Mouse (Mus musculus) intestine, embryonic 16.5 days (tissue): ENCODE results near the gene Josd2. TPM values are rescaled to one million over a fixed set of nuclear protein-coding genes. Genes with fewer than 3 reads are reported as not detected.

ENCODE experiments used
- ATAC-seq: fragments of 200-750 bp; cut with Nextera tagmentation; 2 replicates; pipeline ENCODE4 v1.8.0; 2017; ENCODE audit warnings: moderate TSS enrichment, moderate library complexity
- H3K27ac ChIP-seq: fragments of 300-500 bp; sonication (generic); 2 replicates; pipeline ENCODE4 v1.5.1; 2014; ENCODE audit warnings: mild to moderate bottlenecking, low read length
- H3K27me3 ChIP-seq: fragments of 300-500 bp; sonication (generic); replicated peaks from 2 replicates; pipeline ENCODE4 v1.6.1; 2014; ENCODE audit warnings: low read length, control low read depth, mixed read lengths; ENCODE audit not compliant: control insufficient read depth, insufficient read depth
- H3K36me3 ChIP-seq: fragments of 300-500 bp; sonication (generic); 2 replicates; pipeline ENCODE4 v1.6.1; 2014; ENCODE audit warnings: low read length, control low read depth; ENCODE audit not compliant: control insufficient read depth, insufficient read depth
- H3K4me1 ChIP-seq: fragments of 300-500 bp; sonication (generic); 2 replicates; pipeline ENCODE4 v1.6.1; 2014; ENCODE audit warnings: low read length, control low read depth, mixed read lengths; ENCODE audit not compliant: control insufficient read depth, insufficient read depth
- H3K4me2 ChIP-seq: fragments of 300-500 bp; sonication (generic); 2 replicates; pipeline ENCODE4 v1.6.1; 2014; ENCODE audit warnings: low read depth, low read length, control low read depth
- H3K4me3 ChIP-seq: fragments of 300-500 bp; sonication (generic); 2 replicates; pipeline ENCODE4 v1.5.1; 2014; ENCODE audit warnings: mild to moderate bottlenecking, low read length
- H3K9ac ChIP-seq: fragments of 300-500 bp; sonication (generic); 2 replicates; pipeline ENCODE4 v1.6.1; 2014; ENCODE audit warnings: low read depth, low read length
- H3K9me3 ChIP-seq: fragments of 300-500 bp; sonication (generic); 2 replicates; pipeline ENCODE4 v1.6.1; 2016; ENCODE audit warnings: low read length, control low read depth; ENCODE audit not compliant: control insufficient read depth
- WGBS: fragments of 180-500 bp; shearing (Covaris S2); extraction: QIAGEN DNeasy Blood & Tissue Kit; methylation state at CpG from one replicate; pipeline ENCODE4 v1.1.7; 2014; 5-methylcytosine and 5-hydroxymethylcytosine counted together
- polyA plus RNA-seq: library from polyadenylated mRNA; unstranded; fragments of >200 nt; fragmentation: Nextera tagmentation; extraction: Ambion mirVana; gene quantifications from 2 replicates; pipeline ENCODE4 v1.2.1, GENCODE M21; 2015

Josd2 gene
- 83.5 and 86.3 TPM in 2 replicates for polyA plus RNA-seq

DNA sequence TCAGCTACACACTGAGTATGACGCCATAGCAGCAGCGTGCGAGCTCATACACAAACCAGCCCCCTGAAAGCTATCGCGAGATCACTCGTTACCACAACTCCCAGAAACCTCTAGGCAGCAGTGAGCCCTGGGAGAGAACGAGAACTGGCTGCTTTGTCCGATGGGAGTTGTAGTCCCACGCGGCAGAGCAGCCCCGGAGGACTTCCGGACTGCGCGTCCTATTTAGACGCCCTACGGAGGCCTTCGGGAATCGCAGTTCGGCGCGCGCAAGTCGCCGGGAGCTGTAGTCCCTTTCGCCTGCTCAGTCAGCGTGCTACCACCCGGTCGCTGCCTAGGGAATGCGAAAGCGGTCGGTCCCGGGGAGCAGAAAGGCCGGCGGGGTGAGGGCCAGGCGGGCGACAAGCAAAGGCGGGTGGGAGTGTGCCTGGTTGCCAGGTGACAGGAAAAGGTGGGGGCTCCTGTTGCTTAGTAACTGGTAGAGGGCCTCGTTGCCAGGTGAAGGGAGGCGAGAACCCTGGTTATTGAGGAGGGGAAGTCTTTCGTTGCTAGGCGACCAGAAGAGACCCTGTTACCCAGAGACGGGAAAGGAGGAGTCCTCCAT lies at the start of gene Josd2:
Gene Josd2 (plus strand): TSS at position 170 of the 601 bp plus-strand sequence.
- ATAC-seq: peak; percentile 97
- peaks cover 13% of the 10 kb centered on the region for H3K27me3 ChIP-seq
- H3K4me1 ChIP-seq: peaks cover 19% of the 10 kb centered on the region
- WGBS: under 1% methylated on average over 42 of the region's 42 CpGs
- 0 out of 2 replicates have a peak, but pooled peaks cover 4% of the 10 kb centered on the region for H3K36me3 ChIP-seq
- H3K4me2 ChIP-seq: peak within 1 kb of the TSS; percentile 85
- no peaks in the 10 kb centered on the region for H3K9me3 ChIP-seq
- H3K27ac ChIP-seq: no peak within 1 kb of the TSS
- H3K9ac ChIP-seq: peak within 1 kb of the TSS; percentile 86
- peak within 1 kb of the TSS; percentile 82 for H3K4me3 ChIP-seq

DNA sequence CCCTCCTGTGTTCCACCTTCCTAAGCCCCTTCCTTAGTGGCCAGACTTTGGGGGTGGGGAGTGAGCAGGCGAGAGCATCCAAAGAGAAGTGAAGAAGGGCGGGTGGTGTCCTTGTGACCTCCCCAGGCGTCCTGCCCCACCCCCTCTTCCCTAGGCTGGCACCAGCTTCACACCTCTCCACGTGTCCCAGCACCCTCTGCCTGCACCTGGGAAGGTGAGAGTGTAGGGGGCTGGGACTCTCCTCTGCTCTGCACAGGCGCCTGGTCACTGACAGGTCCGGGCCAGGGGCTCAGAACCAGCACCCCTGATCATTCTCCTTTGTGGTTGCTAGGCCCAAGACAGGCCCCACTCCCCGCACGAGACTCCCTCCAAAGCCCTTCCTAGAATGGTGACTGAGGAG lies 40.1 kb upstream of the Josd2 start:
- 12% methylated on average over 8 of the region's 8 CpGs for WGBS
- Histone ChIP-seq H3K27ac (no peak overlapping the region), H3K4me2 (peak overlapping the region; percentile 72; the same call in 1 of the 2 replicates), H3K4me3 (no peak overlapping the region), H3K4me1 (peaks cover 4% of the 10 kb centered on the region; the same call in 1 of the 2 replicates), H3K27me3 (peaks cover 43% of the 10 kb centered on the region), H3K9ac (no peak overlapping the region), H3K9me3 (no peaks in the 10 kb centered on the region), H3K36me3 (no peaks in the 10 kb centered on the region)
- ATAC-seq: no peak

DNA sequence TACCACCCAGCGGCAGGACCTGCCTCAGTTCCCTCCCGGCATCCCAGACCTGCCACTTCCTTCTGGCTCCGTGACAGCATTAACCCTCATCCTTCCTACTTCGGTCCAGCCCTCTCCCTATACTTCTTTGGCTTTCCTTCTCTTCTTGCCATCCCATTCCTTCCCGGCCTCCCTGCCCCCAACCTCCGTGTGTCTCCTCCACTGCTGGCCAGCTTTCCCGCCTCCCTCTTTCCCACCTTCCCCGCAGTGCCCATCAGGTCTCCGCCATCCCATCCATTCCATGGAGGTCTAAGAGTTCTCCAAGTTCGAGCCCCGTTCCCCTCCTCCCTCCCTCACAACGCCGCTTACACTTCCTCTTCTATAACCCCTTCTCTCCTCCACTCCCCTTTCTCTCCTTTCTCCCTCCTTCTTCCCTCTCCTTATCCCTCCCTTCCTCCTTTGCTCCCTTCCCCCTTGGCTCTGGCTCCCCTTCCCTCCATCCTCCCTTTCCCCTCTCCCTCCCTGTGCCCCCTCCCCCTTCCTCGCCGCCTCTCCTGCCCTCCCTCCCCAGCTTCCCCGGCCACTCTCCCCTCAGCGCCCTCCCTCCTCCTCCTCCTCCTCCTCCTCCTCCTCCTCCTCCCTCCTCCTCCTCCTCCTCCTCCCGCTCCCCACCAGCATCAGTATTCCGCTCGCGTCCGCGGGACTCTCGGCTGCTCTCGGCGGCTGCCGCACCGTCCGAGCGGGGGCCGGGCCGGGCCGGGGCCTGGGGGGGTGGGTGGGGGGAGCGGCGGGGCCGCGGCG lies 39.4 kb upstream of the Josd2 start:
- H3K36me3 ChIP-seq: no peaks in the 10 kb centered on the region
- WGBS: 3% methylated on average over 17 of the region's 38 CpGs
- peaks cover 43% of the 10 kb centered on the region for H3K27me3 ChIP-seq
- H3K4me3 ChIP-seq: peak overlapping the region; percentile 49
- no peak overlapping the region for H3K27ac ChIP-seq
- no peaks in the 10 kb centered on the region for H3K9me3 ChIP-seq
- 0 out of 2 replicates have a peak, but pooled peaks have one; percentile 12 for ATAC-seq
- peak overlapping the region; percentile 64 for H3K9ac ChIP-seq
- H3K4me2 ChIP-seq: peak overlapping the region; percentile 72
- peaks cover 4% of the 10 kb centered on the region; the same call in 1 of the 2 replicates for H3K4me1 ChIP-seq

DNA sequence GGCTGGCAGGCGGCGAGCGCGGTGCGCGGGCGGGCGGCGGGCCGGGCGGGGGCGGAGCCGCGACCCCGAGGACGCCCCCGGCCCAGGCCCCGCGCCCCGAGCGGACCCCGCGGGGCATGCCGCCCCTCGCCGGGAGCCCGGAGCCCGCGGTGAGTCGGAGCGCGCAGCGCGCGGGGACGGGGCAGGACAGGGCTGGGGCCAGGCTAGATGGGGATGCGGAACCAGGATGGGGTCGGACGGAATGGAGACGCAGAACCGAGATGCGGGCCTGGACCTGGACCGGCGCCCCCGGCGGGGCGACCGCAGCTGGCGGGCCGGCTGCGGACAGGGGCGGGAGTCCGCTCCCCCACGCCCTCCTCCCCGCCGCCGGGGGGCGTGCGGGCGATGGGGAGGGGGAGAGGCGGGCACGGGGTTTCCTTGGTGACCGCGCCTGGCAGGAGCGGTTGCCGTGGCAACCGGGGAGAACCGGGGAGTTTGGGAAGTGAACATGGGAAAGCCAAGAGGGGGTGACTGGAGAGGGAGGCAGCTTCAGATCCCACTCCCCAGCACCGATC lies 38.7 kb upstream of the Josd2 start, which contains the start of gene Lrrc4b:
Gene Lrrc4b (plus strand): TSS at position 51 of the 554 bp plus-strand sequence.
- ATAC-seq: peak; percentile 56
- no peaks in the 10 kb centered on the region for H3K9me3 ChIP-seq
- H3K9ac ChIP-seq: peak within 1 kb of the TSS; percentile 64
- H3K36me3 ChIP-seq: no peaks in the 10 kb centered on the region
- H3K27ac ChIP-seq: no peak within 1 kb of the TSS
- H3K27me3 ChIP-seq: peaks cover 43% of the 10 kb centered on the region
- peaks cover 4% of the 10 kb centered on the region; the same call in 1 of the 2 replicates for H3K4me1 ChIP-seq
- WGBS: 1% methylated on average over 58 of the region's 69 CpGs
- peak within 1 kb of the TSS; percentile 72 for H3K4me2 ChIP-seq
- peak within 1 kb of the TSS; percentile 49 for H3K4me3 ChIP-seq

DNA sequence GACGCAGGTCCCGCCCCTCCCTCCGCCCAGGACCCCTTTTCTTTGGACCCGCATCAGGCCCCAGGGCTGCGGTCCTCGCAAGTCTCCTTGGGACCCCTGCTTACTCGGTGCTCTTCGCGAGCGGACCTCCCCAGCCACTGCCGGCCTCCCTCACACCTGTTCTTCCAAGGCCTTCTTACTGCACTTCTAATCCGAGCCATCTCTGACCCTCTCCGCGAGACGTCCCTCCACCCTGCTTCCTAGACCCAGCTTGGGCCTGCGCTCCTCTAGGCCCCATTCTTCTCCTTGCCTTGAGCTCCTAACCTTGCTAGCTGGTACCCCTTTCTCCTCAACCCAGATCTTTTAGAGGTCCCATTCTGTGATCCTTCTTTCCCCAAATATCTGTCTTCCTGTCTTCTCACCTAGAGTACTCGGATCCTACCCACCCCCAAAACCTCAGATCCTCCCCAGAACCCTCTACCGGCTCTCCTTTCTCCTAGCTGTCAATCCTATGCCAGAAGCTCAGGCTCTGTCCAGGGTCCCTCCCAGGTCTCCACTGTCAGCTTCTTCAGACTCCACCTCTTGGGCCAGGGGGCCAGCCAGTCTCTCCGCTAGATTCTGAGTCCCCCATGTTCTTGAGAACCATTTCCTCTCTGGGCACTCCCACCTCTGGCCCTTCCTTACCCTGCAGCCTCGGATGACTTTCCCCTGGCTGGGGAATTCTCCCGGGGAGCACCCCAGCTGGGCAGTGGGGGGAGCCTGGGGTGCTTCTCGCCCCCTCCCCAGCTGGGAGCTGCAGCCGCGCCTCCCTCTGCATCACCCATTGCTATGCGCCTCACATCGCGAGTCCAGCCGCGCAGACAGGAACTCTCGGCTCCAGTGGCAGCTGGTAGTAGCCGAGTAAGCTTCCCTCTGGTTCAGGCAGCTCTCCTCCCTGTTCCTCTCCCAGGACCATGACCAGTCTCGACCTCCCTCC lies 38.0 kb upstream of the Josd2 start:
- H3K4me2 ChIP-seq: peak overlapping the region; percentile 72
- no peaks in the 10 kb centered on the region for H3K36me3 ChIP-seq
- no peaks in the 10 kb centered on the region for H3K9me3 ChIP-seq
- ATAC-seq: no peak
- no peak overlapping the region for H3K27ac ChIP-seq
- H3K9ac ChIP-seq: peak overlapping the region; percentile 64; the same call in 1 of the 2 replicates
- H3K4me3 ChIP-seq: peak overlapping the region; percentile 49
- peaks cover 4% of the 10 kb centered on the region; the same call in 1 of the 2 replicates for H3K4me1 ChIP-seq
- WGBS: 2% methylated on average over 32 of the region's 32 CpGs
- peaks cover 43% of the 10 kb centered on the region for H3K27me3 ChIP-seq

DNA sequence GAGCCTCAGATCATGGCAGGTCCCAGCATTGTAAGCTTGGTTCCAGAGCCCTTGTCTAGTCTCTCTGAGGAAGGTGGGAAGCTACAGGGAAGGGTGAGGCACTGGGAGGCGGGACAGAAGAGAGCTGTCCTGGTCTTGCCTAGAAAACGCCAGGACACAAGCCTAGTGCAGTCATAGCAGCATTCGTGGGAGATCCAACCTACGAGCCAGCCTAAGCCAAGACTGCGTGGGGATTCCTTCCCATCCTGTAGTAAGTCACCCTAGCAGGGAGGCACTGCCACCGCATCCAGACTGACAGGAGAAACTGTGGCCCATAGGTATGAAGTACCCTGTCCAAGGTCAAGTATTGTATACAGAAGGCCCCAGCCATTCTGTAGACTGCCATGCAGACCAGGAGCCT lies 35.2 kb upstream of the Josd2 start:
- Histone ChIP-seq H3K27ac (no peak overlapping the region), H3K4me3 (no peak overlapping the region), H3K4me2 (no peak overlapping the region), H3K27me3 (peaks cover 44% of the 10 kb centered on the region), H3K9ac (no peak overlapping the region), H3K36me3 (no peaks in the 10 kb centered on the region), H3K9me3 (no peaks in the 10 kb centered on the region), H3K4me1 (peaks cover 4% of the 10 kb centered on the region; the same call in 1 of the 2 replicates)
- no peak for ATAC-seq
- 65% methylated on average over 6 of the region's 6 CpGs for WGBS

GRCm38 (mm10) chr7:44433371-44433770 lies 34.4 kb upstream of the Josd2 start:
- Histone ChIP-seq H3K9me3 (no peaks in the 10 kb centered on the region), H3K4me1 (peaks cover 4% of the 10 kb centered on the region; the same call in 1 of the 2 replicates), H3K4me2 (no peak overlapping the region), H3K4me3 (no peak overlapping the region), H3K27ac (no peak overlapping the region), H3K36me3 (no peaks in the 10 kb centered on the region), H3K27me3 (peaks cover 37% of the 10 kb centered on the region), H3K9ac (no peak overlapping the region)
- ATAC-seq: peak; percentile 32; the same call in 1 of the 2 replicates
- 3% methylated on average over 7 of the region's 7 CpGs for WGBS

GRCm38 (mm10) chr7:44434089-44434488 lies 33.7 kb upstream of the Josd2 start:
- Histone ChIP-seq H3K4me2 (no peak overlapping the region), H3K9ac (no peak overlapping the region), H3K4me1 (peaks cover 3% of the 10 kb centered on the region; the same call in 1 of the 2 replicates), H3K27ac (no peak overlapping the region), H3K4me3 (no peak overlapping the region), H3K27me3 (peaks cover 33% of the 10 kb centered on the region), H3K36me3 (no peaks in the 10 kb centered on the region), H3K9me3 (no peaks in the 10 kb centered on the region)
- no peak for ATAC-seq
- 63% methylated on average over 9 of the region's 9 CpGs for WGBS
